Mouse (Mus musculus) ES-Bruce4 (cell line): ENCODE data around the gene D430041D05Rik.

Experiments
- CTCF ChIP-seq: IDR thresholded peaks from one replicate; pipeline ENCODE4 v1.8.1; 2011; ENCODE audit warnings: low read depth, low read length
- POLR2A ChIP-seq: IDR thresholded peaks from one replicate; pipeline ENCODE4 v1.8.1; 2011; ENCODE audit warnings: low read length; ENCODE audit not compliant: insufficient read depth

DNA sequence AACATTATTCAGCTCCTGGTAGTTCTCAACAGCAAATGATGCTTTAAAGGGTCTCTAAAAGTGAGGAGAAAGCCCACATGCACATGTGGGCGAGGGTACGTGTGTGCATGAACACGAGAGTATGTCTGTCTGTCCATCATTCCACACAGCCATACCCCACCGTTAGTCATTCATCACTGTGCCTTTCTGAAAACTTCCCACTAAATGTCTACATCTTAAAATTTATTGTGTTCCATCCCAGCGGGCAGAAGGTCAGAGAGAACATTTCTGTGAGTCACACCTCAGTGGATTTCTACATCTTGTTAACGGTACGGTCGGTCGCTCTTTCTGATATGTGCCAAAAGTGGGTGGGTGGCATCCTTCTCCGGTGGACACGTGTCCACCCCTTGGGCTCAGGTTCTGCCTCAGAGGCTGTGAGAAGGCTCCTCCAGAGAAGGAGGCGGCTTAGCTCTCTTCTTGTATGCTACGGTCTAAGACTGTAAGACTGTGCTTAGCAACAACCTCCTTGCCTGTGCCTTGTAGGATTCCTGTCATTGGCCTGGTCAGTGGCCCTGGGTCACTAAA is 90.7 kb downstream of the D430041D05Rik start:
- TF ChIP-seq CTCF = no peak
- no peak for TF ChIP-seq POLR2A
